Mouse (Mus musculus) forelimb bud, embryonic 11.5 days (tissue): ENCODE measurements around the gene Dthd1.

Experiments
- DNase-seq: peaks from one replicate; pipeline ENCODE4 v3.0.0-alpha.2; 2012; ENCODE audit warnings: low read depth, low spot score

Gene Dthd1

DNA sequence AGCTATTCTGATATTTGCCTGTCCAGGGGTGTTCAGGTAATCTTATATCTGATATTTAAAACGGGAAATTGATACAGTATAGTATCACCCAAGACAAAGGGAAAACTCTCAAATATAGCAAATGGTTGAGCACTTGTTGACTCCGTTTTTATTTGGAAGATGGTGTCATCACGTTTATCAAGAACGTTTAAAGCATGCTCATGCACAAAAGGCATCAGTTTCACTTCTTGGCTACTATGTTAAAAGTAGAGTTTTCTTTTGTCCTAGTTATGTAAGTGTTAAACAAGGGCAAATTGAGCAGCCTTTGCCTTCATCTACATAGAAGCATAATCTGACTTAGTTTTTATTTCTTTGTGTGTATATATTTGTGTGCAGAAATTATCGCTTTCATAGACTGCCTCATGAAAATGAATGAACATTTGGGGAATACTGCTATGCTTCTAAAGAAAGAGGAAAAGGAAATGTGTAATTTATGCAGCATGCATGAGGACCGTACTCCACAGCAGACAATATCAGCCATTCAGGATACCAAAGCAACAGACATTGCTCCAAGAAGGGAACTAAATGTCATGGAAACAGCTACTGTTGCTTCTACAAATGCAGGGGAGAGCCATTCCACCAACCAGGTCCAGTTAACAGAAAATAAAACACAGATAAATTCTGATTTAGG is at the start of gene Dthd1:
Gene Dthd1 (plus strand): TSS at position 422 of the 670 bp plus-strand sequence.
- no peak for DNase-seq

GRCm38 (mm10) chr5:62764161-62764560 is 49.5 kb upstream of the Dthd1 start:
- no peak for DNase-seq

DNA sequence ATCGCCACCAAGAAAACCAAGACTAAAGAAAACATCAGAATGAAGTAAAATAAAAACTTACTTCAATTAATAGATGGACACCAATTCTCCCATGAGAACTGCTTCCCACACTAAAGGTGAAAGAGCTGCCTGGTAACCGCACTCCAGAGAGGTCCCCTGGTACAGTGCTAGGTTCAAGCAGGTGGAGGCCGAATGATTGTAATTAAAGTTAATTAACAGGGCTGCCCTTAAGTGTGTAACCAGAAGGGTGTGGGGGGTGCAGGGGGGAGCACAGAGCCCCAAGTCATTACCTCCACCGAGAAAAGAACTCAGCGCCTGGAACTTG is 48.2 kb upstream of the Dthd1 start:
- DNase-seq, result no peak

DNA sequence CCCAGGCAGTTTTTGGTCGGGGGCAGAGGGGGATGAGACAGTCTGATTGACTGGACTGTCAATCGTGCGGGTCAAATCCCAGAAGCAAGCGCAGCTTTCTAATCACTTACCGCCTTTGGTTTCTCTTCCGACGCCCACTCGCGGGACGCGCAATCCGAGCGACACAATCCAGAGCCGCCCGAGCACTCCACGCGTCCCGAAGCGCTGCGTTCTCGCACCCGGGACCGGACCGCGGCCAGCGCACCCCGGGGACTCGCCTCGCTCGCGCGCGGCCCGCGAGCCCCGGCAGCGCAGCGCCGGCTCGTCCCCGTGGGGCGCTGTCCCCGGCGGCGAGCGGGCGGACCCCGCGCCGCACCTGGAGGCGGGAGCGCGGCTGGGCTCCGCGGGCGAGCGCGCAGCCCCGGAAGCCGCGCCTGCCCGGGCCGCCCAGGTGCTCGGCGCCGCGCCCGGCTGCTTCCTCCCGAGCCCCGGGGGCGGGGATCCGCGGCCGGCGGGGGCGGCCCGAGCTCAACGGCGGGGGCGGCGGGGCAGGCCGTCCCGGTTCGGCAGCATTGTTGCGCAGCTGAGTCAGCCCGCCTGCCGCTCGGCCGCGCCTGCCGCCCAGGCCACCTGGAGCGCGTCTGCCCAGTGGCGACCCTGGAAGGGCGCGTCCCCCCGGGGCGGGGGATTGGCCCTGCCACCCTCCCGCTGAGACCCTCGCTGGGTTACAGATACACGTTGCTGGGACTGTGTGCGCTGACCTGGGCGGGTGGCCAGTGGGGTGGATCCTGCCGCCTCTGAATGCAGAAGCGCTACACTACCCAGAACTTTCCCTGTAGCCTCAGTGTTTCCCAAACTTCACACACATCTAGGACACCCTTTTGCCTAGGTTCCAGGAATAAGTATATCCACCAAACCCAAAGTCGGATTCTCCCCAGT is 47.6 kb upstream of the Dthd1 start, which contains the start of gene Arap2:
Gene Arap2 (minus strand): TSS at position 376 of the 918 bp plus-strand sequence.
- DNase-seq, result no peak

GRCm38 (mm10) chr5:62771775-62772599 is 41.6 kb upstream of the Dthd1 start:
- no peak for DNase-seq

- no peak for DNase-seq
These were observed 35.8 kb upstream of the Dthd1 start for GRCm38 (mm10) chr5:62777804-62778203.

DNA sequence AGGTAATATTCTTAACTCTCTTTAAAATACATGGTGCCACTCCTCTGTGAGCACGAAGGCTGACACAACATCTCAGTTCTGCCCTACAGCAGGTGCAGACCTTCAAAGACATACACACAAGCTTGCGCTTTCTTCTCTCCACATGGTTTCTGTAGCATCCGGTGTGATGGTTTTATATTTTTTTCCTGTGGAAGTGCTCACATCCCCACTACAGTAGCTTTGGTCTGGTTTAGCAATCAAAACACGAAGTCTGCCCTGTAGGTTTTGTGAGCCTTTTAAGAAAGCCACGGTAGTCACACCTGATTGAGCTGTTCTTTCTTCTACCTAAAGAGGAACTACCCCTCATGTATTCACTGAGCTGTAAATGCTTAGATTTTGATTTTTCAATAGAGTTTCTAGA is 34.9 kb upstream of the Dthd1 start:
- DNase-seq, result no peak

- no peak for DNase-seq
These were observed 26.8 kb upstream of the Dthd1 start for GRCm38 (mm10) chr5:62786809-62787208.

DNA sequence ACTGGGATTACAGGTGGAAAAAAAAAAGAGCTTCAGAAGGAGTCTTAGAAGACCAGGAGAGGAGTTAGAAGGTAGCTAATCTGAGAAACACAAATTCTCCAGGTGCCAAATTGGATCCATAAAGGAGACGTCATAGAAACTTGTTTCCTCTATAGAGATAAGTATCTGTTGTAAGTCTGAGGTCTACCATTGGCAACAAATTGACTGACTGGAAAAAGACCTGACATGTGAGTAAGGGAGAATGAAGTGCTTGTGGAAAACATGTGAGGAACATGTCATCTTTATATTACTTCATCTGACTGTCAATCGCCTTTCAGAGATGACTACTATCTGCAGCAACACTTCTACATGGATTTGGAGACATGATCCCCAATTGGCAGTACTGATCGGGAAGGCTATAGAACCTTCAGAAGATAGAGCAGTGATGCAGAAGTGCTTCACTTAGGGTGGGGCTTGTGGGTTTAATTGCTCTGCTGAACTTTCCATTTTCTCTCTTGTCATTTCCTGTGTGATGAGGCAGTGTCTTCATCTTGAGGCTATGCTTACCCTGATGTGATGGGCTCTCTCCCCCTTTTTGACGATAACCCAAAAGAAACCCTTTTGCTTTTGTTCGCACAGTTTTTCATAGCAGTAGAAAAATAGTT is 22.6 kb upstream of the Dthd1 start:
- DNase-seq, result no peak

- no peak for DNase-seq
These were observed 20.8 kb upstream of the Dthd1 start for GRCm38 (mm10) chr5:62792776-62793175.

- no peak for DNase-seq
These were observed 420 bp downstream of the Dthd1 start for GRCm38 (mm10) chr5:62814072-62814414.

GRCm38 (mm10) chr5:62815741-62816140 is 2.1 kb downstream of the Dthd1 start:
- DNase-seq, result no peak

- no peak for DNase-seq
These were observed 5.9 kb downstream of the Dthd1 start for GRCm38 (mm10) chr5:62819567-62819966.

GRCm38 (mm10) chr5:62820363-62821271 is 7.0 kb downstream of the Dthd1 start:
- no peak for DNase-seq

GRCm38 (mm10) chr5:62842955-62843730 is 29.5 kb downstream of the Dthd1 start:
- no peak for DNase-seq

DNA sequence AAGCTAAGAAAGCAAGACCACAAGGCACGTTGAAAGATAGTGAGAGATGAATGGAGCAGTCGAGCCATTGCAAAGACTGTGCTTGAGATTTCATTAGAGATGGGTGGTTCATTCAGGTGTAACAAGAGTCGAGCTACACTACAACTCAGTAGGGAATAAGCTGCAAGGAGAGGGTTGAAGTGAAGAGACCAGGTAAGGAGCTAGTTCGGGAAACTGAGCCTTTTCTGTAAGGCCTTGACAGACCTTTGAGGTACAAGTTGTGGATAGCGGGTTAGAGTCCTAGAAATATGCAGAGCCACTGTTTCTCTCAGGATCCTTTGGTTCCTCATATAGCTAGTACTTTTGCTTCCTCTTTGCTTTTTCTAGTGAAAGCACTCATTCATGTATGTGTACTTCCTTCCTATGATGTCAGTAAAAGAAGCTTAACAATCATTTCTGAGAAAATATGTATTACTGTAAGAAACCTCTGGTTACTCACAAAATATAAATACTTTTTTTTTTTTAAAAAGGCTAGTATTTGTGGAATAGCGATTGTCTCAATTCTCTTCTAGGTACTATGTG is 33.0 kb downstream of the Dthd1 start:
- DNase-seq, result no peak

DNA sequence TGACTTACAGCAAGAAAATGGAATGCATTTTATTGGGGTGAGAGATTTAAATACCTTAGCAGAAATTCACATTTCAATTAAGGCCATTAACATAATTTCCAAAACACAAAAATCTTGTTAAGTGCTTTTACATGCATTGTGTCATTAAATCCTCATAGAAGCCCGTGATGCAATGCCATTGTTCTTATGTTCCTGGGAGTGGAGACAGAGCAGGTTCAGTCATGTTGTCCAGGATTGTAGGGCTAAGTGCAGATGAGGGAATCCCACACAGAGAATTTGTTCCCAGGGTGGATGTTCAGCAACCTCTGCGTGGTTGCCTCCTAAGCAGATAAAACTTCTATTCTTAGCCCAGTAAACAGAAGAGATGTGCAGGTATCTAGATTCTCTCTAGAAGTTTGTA is 37.7 kb downstream of the Dthd1 start:
- no peak for DNase-seq

GRCm38 (mm10) chr5:62854361-62854844 is 40.8 kb downstream of the Dthd1 start:
- DNase-seq, result no peak

DNA sequence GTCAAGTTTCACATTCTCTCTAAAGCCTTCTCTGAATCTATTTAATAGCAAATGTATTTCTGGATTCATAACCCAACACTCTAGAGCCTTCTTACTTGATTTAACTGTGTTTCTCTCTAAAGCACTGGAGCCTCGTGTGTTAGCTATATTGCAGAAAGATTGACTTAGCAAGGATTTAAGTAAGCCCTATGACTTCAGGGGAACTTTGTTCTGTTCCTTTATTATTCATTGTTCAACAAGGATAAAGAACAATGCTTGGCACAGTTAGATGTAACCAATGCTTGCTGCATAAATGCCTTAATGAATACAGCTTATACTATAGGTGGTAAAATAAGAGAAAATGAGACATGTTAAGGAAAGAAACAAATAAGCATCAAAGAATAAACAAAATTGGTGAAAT is 43.9 kb downstream of the Dthd1 start:
- DNase-seq, result no peak
